Mouse (Mus musculus) heart, embryonic 15.5 days (tissue): ENCODE data around the gene Gipc1. TPM values are rescaled to one million over a fixed set of nuclear protein-coding genes. Genes with fewer than 3 reads are reported as not detected.

ENCODE experiments used
- ATAC-seq: fragments of 200-750 bp; cut with Nextera tagmentation; replicated peaks from 2 replicates; pipeline ENCODE4 v1.8.0; 2017; ENCODE audit warnings: low read depth, moderate TSS enrichment; ENCODE audit not compliant: insufficient number of reproducible peaks, insufficient read depth, low FRiP score
- H3K27ac ChIP-seq: fragments of 300-500 bp; sonication (generic); 2 replicates; pipeline ENCODE4 v1.5.1; 2015; ENCODE audit warnings: mild to moderate bottlenecking, inconsistent platforms
- H3K27me3 ChIP-seq: fragments of 300-500 bp; sonication (generic); 2 replicates; pipeline ENCODE4 v1.6.1; 2015; ENCODE audit warnings: inconsistent platforms
- H3K36me3 ChIP-seq: fragments of 300-500 bp; sonication (generic); 2 replicates; pipeline ENCODE4 v1.6.1; 2015; ENCODE audit warnings: mild to moderate bottlenecking, inconsistent platforms
- H3K4me1 ChIP-seq: fragments of 300-500 bp; sonication (generic); replicated peaks from 2 replicates; pipeline ENCODE4 v1.6.1; 2015; ENCODE audit warnings: inconsistent platforms
- H3K4me2 ChIP-seq: fragments of 300-500 bp; sonication (generic); 2 replicates; pipeline ENCODE4 v1.6.1; 2015; ENCODE audit warnings: inconsistent platforms, mild to moderate bottlenecking, moderate library complexity
- H3K4me3 ChIP-seq: fragments of 300-500 bp; sonication (generic); 2 replicates; pipeline ENCODE4 v1.5.1; 2015; ENCODE audit warnings: mild to moderate bottlenecking, inconsistent platforms
- H3K9ac ChIP-seq: fragments of 300-500 bp; sonication (generic); 2 replicates; pipeline ENCODE4 v1.6.1; 2015; ENCODE audit warnings: mild to moderate bottlenecking, inconsistent platforms
- H3K9me3 ChIP-seq: fragments of 300-500 bp; sonication (generic); replicated peaks from 2 replicates; pipeline ENCODE4 v1.6.1; 2016; ENCODE audit warnings: inconsistent platforms
- WGBS: fragments of 180-500 bp; shearing (Covaris S2); methylation state at CpG from one replicate; pipeline ENCODE4 v1.1.7; 2015; ENCODE audit warnings: mixed read lengths; 5-methylcytosine and 5-hydroxymethylcytosine counted together
- polyA plus RNA-seq: library from polyadenylated mRNA; unstranded; fragments of >200 nt; fragmentation: Nextera tagmentation; extraction: Ambion mirVana; gene quantifications from 2 replicates; pipeline ENCODE4 v1.2.1, GENCODE M21; 2015

The Gipc1 gene
- polyA plus RNA-seq, 1 experiment from 2014 or later, result 127 TPM

DNA sequence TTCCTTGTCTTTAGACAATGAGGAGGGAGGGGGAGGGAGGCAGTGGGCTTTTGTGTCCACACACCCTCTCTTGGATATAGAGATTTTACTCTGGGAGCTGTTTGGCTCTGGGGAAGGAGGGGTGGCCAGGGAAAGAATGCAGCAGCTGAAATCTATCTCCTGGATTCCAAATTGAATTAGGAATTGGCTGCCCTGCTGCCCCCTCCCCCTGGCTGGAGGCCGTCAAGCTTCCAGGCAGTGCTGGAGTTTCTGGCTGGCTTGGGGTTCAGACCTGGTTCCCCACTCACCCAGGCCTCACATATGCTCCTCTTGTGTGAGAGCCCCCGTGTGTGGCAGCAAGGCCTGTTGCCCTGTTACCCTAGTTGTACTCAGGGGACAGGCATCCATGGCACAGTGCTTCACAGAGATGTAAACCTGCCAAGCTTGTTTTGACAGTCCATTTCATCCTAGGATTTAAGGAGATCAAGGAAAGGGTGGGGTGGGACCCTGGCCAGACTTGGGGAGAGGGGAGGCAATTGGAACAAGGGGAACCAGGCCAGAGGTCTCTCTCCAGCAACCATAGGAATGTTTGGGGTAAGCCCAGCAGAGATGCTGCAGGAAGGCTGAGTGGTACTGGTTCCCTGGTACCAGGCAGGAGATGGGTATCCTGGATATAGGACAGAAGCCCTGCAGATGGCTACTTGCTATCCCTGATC, 12.6 kb downstream of the Gipc1 start:
- ATAC-seq, result no peak
- no peak overlapping the region for H3K9ac ChIP-seq
- no peak overlapping the region for H3K27ac ChIP-seq
- no peak overlapping the region for H3K4me3 ChIP-seq
- no peaks in the 10 kb centered on the region for H3K9me3 ChIP-seq
- H3K27me3 ChIP-seq, result peaks cover 8% of the 10 kb centered on the region
- H3K4me2 ChIP-seq, result no peak overlapping the region
- H3K36me3 ChIP-seq, result peaks cover 7% of the 10 kb centered on the region; the same call in 1 of the 2 replicates
- WGBS, result 56% methylated on average over 2 of the region's 2 CpGs
- peaks cover 66% of the 10 kb centered on the region for H3K4me1 ChIP-seq

DNA sequence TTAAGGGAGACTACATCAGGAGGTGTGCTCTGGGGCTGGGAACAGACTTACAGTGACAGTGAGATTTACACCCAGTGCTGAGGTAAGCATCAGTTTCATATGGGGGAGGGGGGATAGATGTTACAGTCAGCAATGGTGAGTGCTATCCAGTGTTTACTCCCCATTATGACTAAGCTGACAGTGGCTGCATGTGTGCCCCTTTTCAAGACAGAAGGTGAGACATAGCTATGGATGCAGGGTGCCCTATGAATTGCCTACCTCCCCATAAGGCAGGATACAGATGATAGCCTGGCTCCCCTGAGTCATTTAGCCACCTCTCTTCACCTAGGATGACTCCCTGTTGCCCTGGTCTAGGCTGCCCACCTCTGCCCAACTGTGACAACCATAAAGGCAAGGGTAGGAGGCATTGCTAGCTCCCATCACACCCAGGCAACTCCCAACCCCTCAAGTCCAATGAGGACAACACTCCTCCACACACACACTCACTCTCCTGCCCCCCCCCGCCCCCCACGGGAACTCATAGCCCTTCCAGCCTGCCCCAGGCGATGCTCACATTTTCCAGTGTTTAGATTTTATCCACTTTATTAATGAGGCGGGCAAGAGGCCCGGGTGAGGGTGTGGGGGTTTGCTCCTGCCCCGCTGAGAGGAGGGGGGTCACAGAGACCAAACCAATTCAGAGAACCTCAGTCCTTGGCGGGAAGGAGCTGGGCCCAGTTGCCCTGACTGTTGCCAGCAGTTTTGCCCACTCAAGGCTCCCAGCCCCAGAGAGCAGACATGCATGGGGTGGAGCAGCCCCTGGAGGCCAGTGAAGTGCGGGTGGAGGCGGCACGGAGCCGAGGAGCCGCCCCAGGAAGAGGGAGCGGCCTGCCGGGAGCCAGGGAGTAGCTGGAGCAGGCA, 13.7 kb downstream of the Gipc1 start, which contains the start of gene Ptger1:
Gene Ptger1, plus strand, starts transcription at position 710 of the 897 bp plus-strand sequence.
- Histone ChIP-seq H3K9ac (peak within 1 kb of the TSS; percentile 24; the same call in 1 of the 2 replicates), H3K36me3 (peaks cover 19% of the 10 kb centered on the region), H3K4me1 (peaks cover 55% of the 10 kb centered on the region), H3K9me3 (no peaks in the 10 kb centered on the region), H3K4me3 (no peak within 1 kb of the TSS), H3K4me2 (peak within 1 kb of the TSS; percentile 18; the same call in 1 of the 2 replicates), H3K27ac (peak within 1 kb of the TSS; percentile 53; the same call in 1 of the 2 replicates), H3K27me3 (peaks cover 8% of the 10 kb centered on the region)
- ATAC-seq, result 0 out of 2 replicates have a peak, but pooled peaks have one; percentile 17
- WGBS, result 28% methylated on average over 14 of the region's 14 CpGs

DNA sequence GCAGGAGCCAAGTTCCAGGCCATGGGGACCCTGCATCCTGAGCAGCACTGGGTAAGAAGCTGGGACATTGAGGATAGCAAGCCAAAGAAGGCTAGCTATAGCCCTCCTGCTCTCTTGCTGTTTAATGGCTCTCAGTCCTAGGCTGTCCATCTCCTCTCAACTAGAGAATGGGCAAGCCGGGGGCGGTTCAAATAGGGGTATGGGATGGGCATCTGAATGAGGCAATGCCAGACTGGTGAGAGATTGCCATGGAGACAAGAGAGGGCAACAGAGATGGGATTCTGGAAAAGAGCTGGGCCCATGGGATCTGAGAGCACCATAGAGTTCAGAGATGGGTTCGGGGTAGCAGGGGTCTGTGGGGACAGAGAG, 14.4 kb downstream of the Gipc1 start:
- H3K4me3 ChIP-seq, result no peak overlapping the region
- H3K9ac ChIP-seq, result peak overlapping the region; percentile 24; the same call in 1 of the 2 replicates
- peaks cover 48% of the 10 kb centered on the region for H3K4me1 ChIP-seq
- H3K27ac ChIP-seq, result peak overlapping the region; percentile 53; the same call in 1 of the 2 replicates
- no peak for ATAC-seq
- WGBS, result 93% methylated on average over 3 of the region's 3 CpGs
- peaks cover 25% of the 10 kb centered on the region for H3K36me3 ChIP-seq
- no peaks in the 10 kb centered on the region for H3K9me3 ChIP-seq
- H3K27me3 ChIP-seq, result peaks cover 8% of the 10 kb centered on the region
- peak overlapping the region; percentile 18; the same call in 1 of the 2 replicates for H3K4me2 ChIP-seq

DNA sequence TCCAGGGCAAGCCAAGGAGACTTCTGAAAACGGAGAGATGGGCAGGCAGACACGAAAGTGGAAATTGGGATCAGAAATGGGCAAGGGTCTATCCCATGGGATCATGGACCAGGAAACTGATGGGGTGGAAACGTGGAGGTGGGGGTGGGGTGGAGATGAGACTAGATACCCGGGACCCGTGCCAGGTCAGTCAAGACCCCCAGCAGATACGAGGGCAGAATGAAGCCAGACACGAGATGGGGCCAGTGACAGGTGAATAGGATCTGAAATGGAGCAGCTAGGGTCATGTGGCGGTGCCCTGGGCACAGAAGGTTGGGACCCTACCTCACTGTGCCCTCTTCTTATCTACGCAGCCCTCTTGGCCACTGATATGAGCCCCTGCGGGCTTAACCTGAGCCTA, 15.0 kb downstream of the Gipc1 start:
- Histone ChIP-seq H3K4me3 (peak overlapping the region; percentile 46; the same call in 1 of the 2 replicates), H3K4me2 (peak overlapping the region; percentile 68), H3K27ac (no peak overlapping the region), H3K9ac (no peak overlapping the region), H3K9me3 (no peaks in the 10 kb centered on the region), H3K4me1 (peaks cover 41% of the 10 kb centered on the region), H3K36me3 (peaks cover 29% of the 10 kb centered on the region), H3K27me3 (peaks cover 8% of the 10 kb centered on the region)
- no peak for ATAC-seq
- 79% methylated on average over 10 of the region's 10 CpGs for WGBS

DNA sequence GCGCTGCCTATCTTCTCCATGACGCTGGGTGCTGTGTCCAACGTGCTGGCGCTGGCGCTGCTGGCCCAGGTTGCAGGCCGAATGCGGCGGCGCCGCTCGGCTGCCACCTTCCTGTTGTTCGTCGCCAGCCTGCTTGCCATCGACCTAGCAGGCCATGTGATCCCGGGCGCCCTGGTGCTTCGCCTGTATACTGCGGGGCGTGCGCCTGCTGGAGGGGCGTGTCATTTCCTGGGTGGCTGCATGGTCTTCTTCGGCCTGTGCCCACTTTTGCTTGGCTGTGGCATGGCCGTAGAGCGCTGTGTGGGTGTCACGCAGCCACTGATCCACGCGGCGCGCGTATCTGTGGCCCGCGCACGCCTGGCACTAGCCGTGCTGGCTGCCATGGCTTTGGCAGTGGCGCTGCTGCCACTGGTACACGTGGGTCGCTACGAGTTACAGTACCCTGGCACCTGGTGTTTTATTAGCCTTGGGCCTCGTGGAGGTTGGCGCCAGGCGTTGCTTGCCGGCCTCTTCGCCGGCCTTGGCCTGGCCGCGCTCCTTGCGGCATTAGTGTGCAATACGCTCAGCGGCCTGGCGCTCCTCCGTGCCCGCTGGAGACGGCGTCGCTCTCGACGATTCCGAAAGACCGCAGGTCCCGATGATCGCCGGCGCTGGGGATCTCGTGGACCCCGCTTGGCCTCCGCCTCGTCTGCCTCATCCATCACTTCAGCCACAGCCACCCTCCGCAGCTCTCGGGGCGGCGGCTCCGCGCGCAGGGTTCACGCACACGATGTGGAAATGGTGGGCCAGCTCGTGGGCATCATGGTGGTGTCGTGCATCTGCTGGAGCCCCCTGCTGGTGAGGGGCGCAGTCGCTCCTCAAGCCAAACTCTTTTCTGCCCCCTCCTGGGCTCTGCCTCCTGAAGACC, 15.8 kb downstream of the Gipc1 start:
- Histone ChIP-seq H3K4me2 (peak overlapping the region; percentile 68), H3K36me3 (peaks cover 29% of the 10 kb centered on the region), H3K9me3 (no peaks in the 10 kb centered on the region), H3K27me3 (peaks cover 8% of the 10 kb centered on the region), H3K27ac (no peak overlapping the region), H3K4me1 (peaks cover 35% of the 10 kb centered on the region), H3K4me3 (peak overlapping the region; percentile 46), H3K9ac (peak overlapping the region; percentile 44)
- ATAC-seq, result peak; percentile 23; the same call in 1 of the 2 replicates
- 28% methylated on average over 80 of the region's 80 CpGs for WGBS

DNA sequence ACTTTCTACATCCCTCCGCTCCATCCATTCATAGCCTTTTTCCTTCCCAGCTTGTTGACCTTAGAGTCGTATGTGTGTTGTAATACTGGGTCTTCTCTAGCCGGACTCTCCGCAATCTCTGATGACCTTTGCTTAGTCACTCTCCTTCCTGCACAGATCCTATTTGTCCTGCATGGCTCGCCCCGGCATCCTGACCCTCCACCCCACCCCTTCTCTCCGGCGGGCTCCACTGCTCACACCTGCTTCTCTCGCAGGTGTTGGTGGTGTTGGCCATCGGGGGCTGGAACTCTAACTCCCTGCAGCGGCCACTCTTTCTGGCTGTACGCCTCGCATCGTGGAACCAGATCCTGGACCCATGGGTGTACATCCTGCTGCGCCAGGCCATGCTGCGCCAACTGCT, 16.5 kb downstream of the Gipc1 start:
- 74% methylated on average over 16 of the region's 16 CpGs for WGBS
- peaks cover 29% of the 10 kb centered on the region for H3K36me3 ChIP-seq
- ATAC-seq, result no peak
- H3K4me2 ChIP-seq, result peak overlapping the region; percentile 68; the same call in 1 of the 2 replicates
- H3K4me3 ChIP-seq, result peak overlapping the region; percentile 46; the same call in 1 of the 2 replicates
- no peak overlapping the region for H3K27ac ChIP-seq
- no peak overlapping the region for H3K9ac ChIP-seq
- H3K9me3 ChIP-seq, result no peaks in the 10 kb centered on the region
- peaks cover 8% of the 10 kb centered on the region for H3K27me3 ChIP-seq
- peaks cover 35% of the 10 kb centered on the region for H3K4me1 ChIP-seq

DNA sequence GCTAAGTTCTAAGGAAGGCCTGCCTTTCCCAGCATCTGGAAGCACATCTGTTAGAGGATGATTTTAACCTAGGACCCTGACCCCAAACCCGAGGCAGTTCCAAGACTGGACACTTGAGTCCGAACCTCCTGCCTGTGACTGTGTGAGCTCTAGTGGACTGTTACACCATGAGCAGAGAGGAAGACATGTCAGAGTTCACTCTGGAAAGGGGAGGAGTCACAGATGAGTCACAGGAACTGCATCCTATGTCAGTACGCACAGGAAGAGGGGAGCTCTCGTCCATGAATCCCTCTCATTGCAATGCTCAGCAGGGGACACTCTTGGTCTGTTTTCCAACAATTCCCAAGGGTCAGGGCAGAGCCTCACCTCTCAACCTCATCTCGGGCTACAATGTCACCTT, 20.5 kb downstream of the Gipc1 start:
- 0 out of 2 replicates have a peak, but pooled peaks have one; percentile 19 for ATAC-seq
- peaks cover 3% of the 10 kb centered on the region for H3K27me3 ChIP-seq
- H3K36me3 ChIP-seq, result peaks cover 42% of the 10 kb centered on the region
- no peak overlapping the region for H3K9ac ChIP-seq
- no peak overlapping the region for H3K27ac ChIP-seq
- no peak overlapping the region for H3K4me3 ChIP-seq
- no peak overlapping the region for H3K4me2 ChIP-seq
- no peaks in the 10 kb centered on the region for H3K9me3 ChIP-seq
- WGBS, result 61% methylated on average over 5 of the region's 5 CpGs
- peaks cover 9% of the 10 kb centered on the region for H3K4me1 ChIP-seq

DNA sequence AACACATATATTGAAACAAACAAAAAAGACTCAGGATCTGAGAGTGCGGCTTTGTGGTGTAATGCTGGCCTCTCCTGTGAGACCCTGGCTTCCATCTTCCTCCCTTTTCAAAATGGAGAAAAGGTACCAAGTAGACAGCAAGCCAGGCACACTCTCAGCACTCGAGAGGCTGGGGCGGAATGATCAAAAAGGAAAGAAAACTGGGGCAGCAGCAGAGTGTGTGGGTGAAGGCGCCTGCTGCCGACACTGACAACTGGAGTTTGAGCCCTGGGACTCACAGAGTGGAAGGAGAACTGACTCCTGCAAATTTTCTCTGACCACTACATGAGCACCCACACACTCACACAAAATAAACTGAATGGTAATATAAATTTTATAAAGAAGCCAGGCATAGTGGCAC, 22.0 kb downstream of the Gipc1 start:
- ATAC-seq, result no peak
- Histone ChIP-seq H3K9me3 (no peaks in the 10 kb centered on the region), H3K9ac (no peak overlapping the region), H3K27ac (no peak overlapping the region), H3K36me3 (peaks cover 54% of the 10 kb centered on the region), H3K27me3 (no peaks in the 10 kb centered on the region), H3K4me1 (no peaks in the 10 kb centered on the region), H3K4me3 (no peak overlapping the region), H3K4me2 (no peak overlapping the region)
- WGBS, result 82% methylated on average over 5 of the region's 5 CpGs

DNA sequence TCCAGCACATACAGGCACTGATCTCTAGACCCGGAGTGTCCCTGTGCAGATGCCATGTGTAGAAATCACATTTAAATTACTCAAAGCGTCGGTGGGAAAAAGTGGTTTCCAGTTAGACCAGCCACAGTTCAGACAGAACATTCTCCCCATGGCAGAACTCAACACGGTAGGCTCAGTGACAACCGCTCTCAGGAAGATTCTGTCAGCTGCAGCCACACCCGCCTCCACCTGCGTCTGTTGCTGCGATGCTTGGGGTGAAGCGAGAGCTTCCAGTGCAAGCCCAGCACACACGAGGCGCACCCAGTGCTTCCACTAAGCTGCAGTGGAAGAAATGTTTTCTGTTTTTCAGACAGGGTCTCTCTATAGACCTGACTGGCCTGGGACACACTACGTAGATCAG, 27.4 kb downstream of the Gipc1 start:
- Histone ChIP-seq H3K27me3 (no peaks in the 10 kb centered on the region), H3K4me2 (no peak overlapping the region), H3K36me3 (peaks cover 65% of the 10 kb centered on the region), H3K4me1 (peaks cover 16% of the 10 kb centered on the region), H3K9ac (no peak overlapping the region), H3K27ac (no peak overlapping the region), H3K9me3 (no peaks in the 10 kb centered on the region), H3K4me3 (no peak overlapping the region)
- 87% methylated on average over 12 of the region's 12 CpGs for WGBS
- no peak for ATAC-seq

DNA sequence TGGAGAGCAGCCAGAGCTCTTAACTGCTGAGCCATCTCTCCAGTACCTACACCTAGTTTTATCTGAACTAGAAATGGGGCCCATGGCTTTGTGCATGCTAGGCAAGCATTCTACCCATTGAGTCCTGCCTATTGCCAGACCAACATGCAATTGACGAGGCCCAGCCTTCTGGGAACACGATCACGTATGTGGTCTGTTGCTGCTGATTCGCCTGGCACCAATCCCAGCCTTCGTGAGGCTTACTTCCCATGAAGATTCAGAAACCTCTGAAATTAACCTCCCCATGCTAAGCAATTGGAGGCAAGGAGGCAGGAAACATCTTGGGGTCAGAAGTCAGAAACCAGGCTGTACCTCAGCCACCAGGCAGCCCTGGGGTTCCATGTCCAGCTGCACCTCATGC, 28.1 kb downstream of the Gipc1 start:
- H3K36me3 ChIP-seq, result peaks cover 70% of the 10 kb centered on the region
- H3K9ac ChIP-seq, result no peak overlapping the region
- 58% methylated on average over 5 of the region's 5 CpGs for WGBS
- peaks cover 16% of the 10 kb centered on the region for H3K4me1 ChIP-seq
- no peaks in the 10 kb centered on the region for H3K9me3 ChIP-seq
- H3K27me3 ChIP-seq, result no peaks in the 10 kb centered on the region
- no peak overlapping the region for H3K4me2 ChIP-seq
- H3K27ac ChIP-seq, result peak overlapping the region; percentile 46
- H3K4me3 ChIP-seq, result no peak overlapping the region
- ATAC-seq, result no peak
